Mouse (Mus musculus): ENCODE results near the gene Epb41l5. TPM values are rescaled to one million over a fixed set of nuclear protein-coding genes. Genes with fewer than 3 reads are reported as not detected.

The Epb41l5 gene
- polyA plus RNA-seq, 1 experiment from 2014 or later = 21.3 TPM

DNA sequence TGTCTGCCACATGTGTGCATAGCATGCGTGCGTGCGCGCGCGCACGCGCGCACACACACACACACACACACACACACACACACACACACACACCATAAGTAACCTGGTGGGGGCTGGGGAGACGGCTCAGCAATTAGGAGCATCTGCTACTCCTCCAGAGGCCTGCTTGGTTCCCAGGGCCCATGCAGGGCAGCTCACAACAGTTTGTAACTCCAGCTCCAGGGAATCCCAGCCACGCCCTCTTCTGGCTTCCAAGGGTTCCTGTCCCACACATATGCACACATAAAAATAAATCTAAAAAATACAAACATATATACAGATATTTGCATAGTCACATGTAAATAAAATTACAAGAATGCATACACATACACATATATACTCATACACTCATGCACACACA lies 146.1 kb downstream of the Epb41l5 start:
- WGBS = 89% methylated on average over 11 of the region's 11 CpGs
- ATAC-seq (ENCODE audit: low FRiP score) = no peak
- Histone ChIP-seq H3K27me3 (ENCODE audit: control insufficient read depth, insufficient read depth, low read length) (no peaks in the 10 kb centered on the region), H3K27ac (no peak overlapping the region), H3K4me2 (replicated peaks) (peak overlapping the region; percentile 70), H3K36me3 (replicated peaks; ENCODE audit: control insufficient read depth, insufficient read depth) (no peaks in the 10 kb centered on the region), H3K9me3 (ENCODE audit: control insufficient read depth, low read length) (0 out of 2 replicates have a peak, but pooled peaks cover 3% of the 10 kb centered on the region), H3K4me1 (replicated peaks; ENCODE audit: control insufficient read depth, insufficient read depth, low read length) (peaks cover 20% of the 10 kb centered on the region), H3K9ac (no peak overlapping the region), H3K4me3 (replicated peaks; ENCODE audit: low read length) (no peak overlapping the region)
- no peak for DNase-seq (ENCODE audit: low spot score)

DNA sequence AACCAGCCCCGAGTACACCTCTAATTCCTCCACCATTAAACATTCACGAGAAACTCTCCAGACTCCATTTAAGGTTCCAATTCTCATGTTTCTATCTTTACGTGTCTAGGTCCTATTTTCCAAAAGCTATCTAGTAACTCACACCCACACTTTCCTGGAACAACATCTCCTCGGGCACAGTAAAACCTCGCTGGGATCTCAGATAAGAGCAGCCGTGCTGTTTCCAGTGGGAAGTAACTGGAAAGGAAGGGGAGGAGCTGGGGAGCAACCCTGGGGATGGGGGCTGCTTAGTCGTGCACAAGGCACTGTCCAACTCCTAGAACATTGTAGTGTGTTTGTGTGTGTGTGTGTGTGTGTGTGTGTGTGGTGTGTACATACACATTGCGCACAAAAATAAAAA lies 146.9 kb downstream of the Epb41l5 start:
- Histone ChIP-seq H3K27me3 (ENCODE audit: control insufficient read depth, insufficient read depth, low read length) (no peaks in the 10 kb centered on the region), H3K36me3 (replicated peaks; ENCODE audit: control insufficient read depth, insufficient read depth) (no peaks in the 10 kb centered on the region), H3K9ac (no peak overlapping the region), H3K9me3 (ENCODE audit: control insufficient read depth, low read length) (0 out of 2 replicates have a peak, but pooled peaks cover 3% of the 10 kb centered on the region), H3K4me3 (replicated peaks; ENCODE audit: low read length) (no peak overlapping the region), H3K4me1 (replicated peaks; ENCODE audit: control insufficient read depth, insufficient read depth, low read length) (peaks cover 20% of the 10 kb centered on the region), H3K27ac (no peak overlapping the region), H3K4me2 (replicated peaks) (no peak overlapping the region)
- ATAC-seq (ENCODE audit: low FRiP score) (no peak), DNase-seq (ENCODE audit: low spot score) (no peak)
- WGBS = 83% methylated on average over 8 of the region's 8 CpGs

- H3K27ac ChIP-seq = no peak overlapping the region
- H3K27me3 ChIP-seq (ENCODE audit: control insufficient read depth, insufficient read depth, low read length) = no peaks in the 10 kb centered on the region
- DNase-seq (ENCODE audit: low spot score) = no peak
- no peak overlapping the region for H3K4me3 ChIP-seq (replicated peaks; ENCODE audit: low read length)
- H3K36me3 ChIP-seq (replicated peaks; ENCODE audit: control insufficient read depth, insufficient read depth) = no peaks in the 10 kb centered on the region
- 91% methylated on average over 10 of the region's 10 CpGs for WGBS
- no peak for ATAC-seq (ENCODE audit: low FRiP score)
- H3K4me1 ChIP-seq (replicated peaks; ENCODE audit: control insufficient read depth, insufficient read depth, low read length) = peaks cover 15% of the 10 kb centered on the region; the same call in 1 of the 2 replicates
- no peak overlapping the region for H3K4me2 ChIP-seq (replicated peaks)
- 0 out of 2 replicates have a peak, but pooled peaks cover 3% of the 10 kb centered on the region for H3K9me3 ChIP-seq (ENCODE audit: control insufficient read depth, low read length)
- no peak overlapping the region for H3K9ac ChIP-seq
Observed at GRCm38 (mm10) chr1:119499456-119499855, 149.3 kb downstream of the Epb41l5 start.

- Histone ChIP-seq H3K4me3 (replicated peaks; ENCODE audit: low read length) (no peak overlapping the region), H3K9me3 (ENCODE audit: control insufficient read depth, low read length) (0 out of 2 replicates have a peak, but pooled peaks cover 3% of the 10 kb centered on the region), H3K9ac (no peak overlapping the region), H3K36me3 (replicated peaks; ENCODE audit: control insufficient read depth, insufficient read depth) (no peaks in the 10 kb centered on the region), H3K4me1 (replicated peaks; ENCODE audit: control insufficient read depth, insufficient read depth, low read length) (peaks cover 11% of the 10 kb centered on the region; the same call in 1 of the 2 replicates), H3K27ac (no peak overlapping the region), H3K4me2 (replicated peaks) (no peak overlapping the region), H3K27me3 (ENCODE audit: control insufficient read depth, insufficient read depth, low read length) (no peaks in the 10 kb centered on the region)
- 91% methylated on average over 9 of the region's 9 CpGs for WGBS
- ATAC-seq (ENCODE audit: low FRiP score) (no peak), DNase-seq (ENCODE audit: low spot score) (no peak)
Observed at GRCm38 (mm10) chr1:119498536-119499231, 150.1 kb downstream of the Epb41l5 start.

DNA sequence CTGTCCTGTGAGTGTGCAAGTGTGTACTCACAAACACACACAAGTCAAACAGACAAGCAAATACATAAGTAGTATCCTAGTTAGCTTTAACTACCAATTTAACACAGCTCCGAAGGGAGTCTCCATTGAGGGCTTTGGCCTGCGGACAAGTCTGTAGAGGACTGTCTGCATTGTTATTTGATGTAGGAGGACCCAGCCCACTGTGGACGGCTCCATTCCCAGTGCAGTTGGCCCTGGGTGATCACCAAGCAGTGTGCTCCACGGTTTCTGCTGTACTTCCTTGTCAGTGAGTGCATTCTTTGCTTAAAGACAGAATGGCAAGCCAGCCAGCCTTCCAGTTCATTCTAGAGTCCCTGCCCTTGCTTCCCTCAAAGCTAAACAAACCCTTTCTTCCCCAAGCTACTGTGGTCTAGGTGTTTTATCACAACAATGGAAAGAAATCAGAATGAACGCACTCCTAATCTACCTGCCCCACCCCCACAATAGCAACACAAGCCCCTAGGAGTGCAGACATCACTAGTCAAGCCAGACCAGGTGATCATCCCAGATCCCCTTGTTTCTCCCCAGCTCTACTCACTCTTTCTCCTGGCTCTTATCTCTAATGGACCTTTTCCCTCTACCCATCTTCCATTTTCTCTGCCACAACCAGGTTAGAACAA lies 151.3 kb downstream of the Epb41l5 start:
- Histone ChIP-seq H3K9me3 (ENCODE audit: control insufficient read depth, low read length) (0 out of 2 replicates have a peak, but pooled peaks cover 3% of the 10 kb centered on the region), H3K9ac (no peak overlapping the region), H3K27ac (no peak overlapping the region), H3K4me1 (replicated peaks; ENCODE audit: control insufficient read depth, insufficient read depth, low read length) (no peaks in the 10 kb centered on the region), H3K36me3 (replicated peaks; ENCODE audit: control insufficient read depth, insufficient read depth) (no peaks in the 10 kb centered on the region), H3K27me3 (ENCODE audit: control insufficient read depth, insufficient read depth, low read length) (no peaks in the 10 kb centered on the region), H3K4me2 (replicated peaks) (no peak overlapping the region), H3K4me3 (replicated peaks; ENCODE audit: low read length) (no peak overlapping the region)
- ATAC-seq (ENCODE audit: low FRiP score) (no peak), DNase-seq (ENCODE audit: low spot score) (no peak)
- WGBS = 81% methylated on average over 5 of the region's 5 CpGs

DNA sequence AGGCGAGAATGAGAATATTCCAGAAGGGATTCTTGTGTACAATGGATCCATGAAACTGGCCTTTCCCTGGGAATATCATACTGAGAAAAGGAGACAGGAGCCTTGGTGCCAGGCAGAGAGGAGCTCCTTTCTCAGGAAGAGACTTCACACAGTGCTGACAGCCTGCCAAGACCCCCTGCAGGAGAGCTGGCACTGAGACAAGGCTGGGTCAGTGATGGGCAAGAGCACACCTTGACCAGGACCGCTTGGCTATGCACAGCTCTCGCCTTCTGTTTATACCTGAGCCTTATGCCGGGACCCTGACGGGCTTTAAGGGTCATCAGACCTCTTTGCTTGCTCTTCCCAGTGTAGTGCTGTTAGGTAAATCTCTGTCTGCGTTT lies 153.4 kb downstream of the Epb41l5 start:
- Histone ChIP-seq H3K9ac (no peak overlapping the region), H3K4me3 (replicated peaks; ENCODE audit: low read length) (no peak overlapping the region), H3K27ac (no peak overlapping the region), H3K4me1 (replicated peaks; ENCODE audit: control insufficient read depth, insufficient read depth, low read length) (no peaks in the 10 kb centered on the region), H3K36me3 (replicated peaks; ENCODE audit: control insufficient read depth, insufficient read depth) (no peaks in the 10 kb centered on the region), H3K9me3 (ENCODE audit: control insufficient read depth, low read length) (no peaks in the 10 kb centered on the region), H3K4me2 (replicated peaks) (no peak overlapping the region), H3K27me3 (ENCODE audit: control insufficient read depth, insufficient read depth, low read length) (no peaks in the 10 kb centered on the region)
- DNase-seq (ENCODE audit: low spot score) (no peak), ATAC-seq (ENCODE audit: low FRiP score) (no peak)
- WGBS = 86% methylated on average over 6 of the region's 6 CpGs

Other genes starting within 250 kb of the Epb41l5 start
- gene Inhbb, start 226.8 kb downstream of the Epb41l5 start, polyA plus RNA-seq (2014; fragmentation: Nextera tagmentation; extraction: Ambion mirVana) = 1.8 and 2.7 TPM in 2 replicates
- 57.5 and 62.5 TPM in 2 replicates for gene Ralb, start 144.2 kb downstream of the Epb41l5 start, polyA plus RNA-seq (2014; fragmentation: Nextera tagmentation; extraction: Ambion mirVana)
- gene Tmem185b, start 122.8 kb downstream of the Epb41l5 start, polyA plus RNA-seq (2014; fragmentation: Nextera tagmentation; extraction: Ambion mirVana) = 17.8 and 20.8 TPM in 2 replicates
- 19.9 and 22.3 TPM in 2 replicates for gene Ptpn4, start 188.6 kb upstream of the Epb41l5 start, polyA plus RNA-seq (2014; fragmentation: Nextera tagmentation; extraction: Ambion mirVana)